Mouse (Mus musculus): ENCODE results near the gene Dlg2.

Gene Dlg2

DNA sequence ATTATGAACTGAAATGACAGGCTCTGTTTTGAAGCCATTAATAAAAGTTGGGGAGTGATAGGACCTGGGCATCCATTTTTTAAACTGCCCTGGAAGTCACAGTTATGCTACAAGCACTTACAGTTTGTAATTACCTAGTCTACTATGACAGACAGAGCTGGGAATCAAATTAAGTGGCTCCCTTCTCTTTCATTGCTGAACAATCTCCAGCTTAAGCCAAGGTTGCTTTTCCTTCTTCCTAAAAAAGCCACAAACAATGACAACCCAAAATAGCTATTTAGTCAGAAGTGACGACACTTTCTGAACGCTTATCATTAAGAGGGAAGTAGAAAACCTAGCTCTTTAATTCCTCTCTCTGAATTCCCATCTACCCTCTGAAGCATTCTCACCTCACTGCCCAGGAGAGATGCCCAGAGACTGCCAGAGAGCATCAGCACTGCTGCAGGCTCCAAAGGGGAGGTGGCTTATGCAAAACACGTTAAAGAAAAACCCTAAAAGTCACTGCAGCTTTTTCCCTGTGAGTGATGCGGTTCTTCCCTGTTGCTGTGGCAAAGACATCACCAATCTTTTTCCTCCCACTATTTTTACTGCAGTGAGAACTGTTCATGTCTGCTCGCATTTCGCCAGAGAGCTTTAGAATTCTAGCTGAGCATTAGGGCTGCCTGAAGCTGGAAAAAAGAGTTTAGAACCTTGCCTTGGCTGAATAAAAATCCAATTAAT lies 612.9 kb downstream of the Dlg2 start:
- no peak for DNase-seq (ENCODE audit: extremely low spot score, low spot score)

DNA sequence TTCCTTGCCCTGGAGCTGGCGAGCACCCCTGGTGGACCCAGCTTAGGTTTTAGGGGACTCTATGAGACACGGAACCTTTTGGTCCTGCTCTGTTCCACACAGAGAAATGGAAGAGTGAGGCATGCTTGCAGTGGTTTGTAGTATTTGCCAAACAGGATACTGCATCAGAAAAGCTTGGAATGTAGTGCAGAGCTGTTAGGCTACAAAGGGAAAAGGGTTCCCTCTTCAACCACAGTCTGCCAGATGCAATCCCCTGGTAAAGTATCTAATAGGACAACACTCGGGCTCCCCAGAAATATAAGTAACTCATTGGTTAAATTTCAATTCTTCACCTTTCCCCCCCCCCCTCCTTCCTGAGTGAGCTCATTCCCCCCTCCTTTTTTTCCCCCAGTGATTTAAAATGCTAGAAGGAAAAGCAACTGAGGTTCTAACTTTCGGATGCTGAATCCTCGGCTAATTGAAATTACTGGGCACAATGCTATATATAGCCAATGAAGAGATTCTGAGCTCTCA lies 613.9 kb downstream of the Dlg2 start:
- no peak for DNase-seq (ENCODE audit: extremely low spot score, low spot score)

DNA sequence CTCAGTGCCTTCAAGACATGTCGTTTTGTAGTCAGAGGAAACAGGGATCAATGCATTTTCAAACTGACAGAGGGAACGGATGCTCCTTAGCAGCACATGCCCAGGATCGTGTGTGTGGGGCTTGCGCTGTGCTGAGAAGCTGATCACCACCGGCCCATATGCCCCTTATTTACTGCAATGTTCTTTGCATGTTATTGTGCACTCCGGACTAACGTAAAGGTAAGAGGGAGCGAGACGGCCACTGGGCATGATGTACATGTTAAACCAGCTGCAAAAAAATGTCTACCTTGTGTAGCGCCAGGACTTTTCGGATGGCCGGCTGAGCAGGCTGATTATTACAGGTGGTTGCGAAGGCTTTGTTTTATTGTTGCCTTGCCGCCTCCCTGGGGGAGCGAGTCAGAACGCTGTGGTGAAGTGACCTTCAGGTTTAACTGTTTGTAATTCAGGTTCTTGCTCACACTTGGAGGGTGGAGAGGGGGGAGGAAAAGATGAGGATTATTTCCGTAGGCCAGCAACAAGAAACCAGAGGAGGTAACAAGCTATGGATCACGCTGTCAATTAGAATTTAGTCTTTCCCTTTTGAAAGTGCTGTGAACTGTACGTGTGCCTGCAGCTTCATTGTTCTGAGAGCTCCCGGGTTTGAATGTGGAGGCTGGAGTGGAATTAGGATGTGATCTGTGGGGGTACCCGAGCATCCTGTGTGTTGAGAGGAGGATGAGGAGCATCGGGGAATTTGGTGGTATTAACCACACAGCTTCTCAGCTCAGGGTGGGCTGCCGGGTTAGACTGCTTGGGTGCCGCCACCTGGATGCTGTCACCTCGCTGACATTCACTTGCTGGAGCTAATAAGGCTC lies 614.6 kb downstream of the Dlg2 start:
- DNase-seq (ENCODE audit: extremely low spot score, low spot score), result peak; percentile 16

DNA sequence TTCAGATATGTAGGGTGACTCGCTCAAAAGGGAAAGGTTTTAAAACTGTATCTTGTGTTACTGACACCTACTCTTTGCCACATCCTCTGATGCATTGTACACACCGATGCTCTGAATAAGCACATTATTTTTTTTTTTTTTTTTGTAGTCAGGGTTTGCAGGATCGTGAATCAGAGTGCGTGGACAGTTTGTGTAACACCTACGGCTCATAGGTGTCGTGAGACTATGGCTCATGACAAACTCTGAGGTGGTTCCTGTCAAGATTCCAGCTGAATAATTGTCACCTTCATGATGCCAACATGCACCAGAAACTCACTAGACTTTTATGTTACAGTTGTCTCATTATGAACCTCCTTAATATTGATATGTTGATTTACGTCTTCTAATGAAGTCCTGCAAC lies 620.0 kb downstream of the Dlg2 start:
- no peak for DNase-seq (ENCODE audit: extremely low spot score, low spot score)

DNA sequence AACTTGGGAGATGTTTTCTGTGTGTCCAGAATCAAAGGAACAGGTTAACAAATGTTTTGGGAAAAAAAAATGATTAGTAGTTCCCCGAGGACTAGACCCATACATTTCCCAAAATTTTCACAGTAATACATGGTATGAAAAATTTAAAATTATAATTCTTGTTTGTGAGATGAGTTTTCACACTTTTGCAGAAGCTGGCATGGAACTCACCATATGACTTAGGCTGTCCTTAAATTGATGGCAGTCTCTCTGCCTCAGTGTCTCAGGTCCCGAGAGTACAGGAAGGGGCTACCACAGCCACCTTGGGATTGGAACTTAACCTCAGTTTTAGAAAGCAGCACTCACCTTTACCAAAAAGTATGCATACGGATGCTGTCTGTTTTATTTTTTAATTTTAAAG lies 622.0 kb downstream of the Dlg2 start:
- no peak for DNase-seq (ENCODE audit: extremely low spot score, low spot score)

DNA sequence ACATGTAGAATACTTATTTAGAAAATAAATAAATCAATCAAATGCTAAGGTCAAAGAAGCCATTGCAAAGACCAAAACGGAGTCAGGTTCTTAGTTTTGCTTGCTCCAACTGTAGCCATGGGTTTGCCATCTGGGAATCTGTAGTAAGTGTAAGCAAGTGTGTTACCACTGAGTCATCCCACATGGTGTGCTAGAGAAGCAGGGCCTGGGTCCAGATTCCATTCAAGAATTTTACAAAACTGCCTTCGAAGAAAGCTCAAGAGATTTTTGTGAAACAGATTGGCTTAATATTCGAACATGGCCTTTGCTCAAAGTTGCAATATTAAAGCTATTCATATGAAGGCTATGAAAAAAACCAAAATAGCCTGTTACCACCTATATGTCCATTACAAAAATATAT lies 633.1 kb downstream of the Dlg2 start:
- DNase-seq (ENCODE audit: extremely low spot score, low spot score), result no peak

DNA sequence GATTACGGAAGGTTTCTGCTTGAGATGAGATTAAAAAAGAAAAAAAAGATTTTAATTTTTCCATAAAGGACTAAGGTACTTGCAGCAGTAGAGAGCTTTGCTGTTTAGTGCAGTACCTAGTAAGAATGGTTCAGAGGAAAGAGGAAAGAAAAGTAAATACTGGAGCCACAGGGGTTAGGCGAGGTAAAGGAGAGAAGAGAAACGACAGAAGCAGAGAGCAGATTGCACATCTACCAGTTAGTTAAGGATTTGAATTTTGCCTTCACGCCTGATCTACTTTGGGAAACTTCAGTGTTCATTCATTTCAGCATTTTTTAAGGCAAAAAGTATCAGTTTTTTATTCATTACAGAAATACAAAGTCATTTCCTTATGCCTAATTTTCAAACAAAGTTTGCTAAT lies 655.7 kb downstream of the Dlg2 start:
- DNase-seq (ENCODE audit: extremely low spot score, low spot score), result no peak

DNA sequence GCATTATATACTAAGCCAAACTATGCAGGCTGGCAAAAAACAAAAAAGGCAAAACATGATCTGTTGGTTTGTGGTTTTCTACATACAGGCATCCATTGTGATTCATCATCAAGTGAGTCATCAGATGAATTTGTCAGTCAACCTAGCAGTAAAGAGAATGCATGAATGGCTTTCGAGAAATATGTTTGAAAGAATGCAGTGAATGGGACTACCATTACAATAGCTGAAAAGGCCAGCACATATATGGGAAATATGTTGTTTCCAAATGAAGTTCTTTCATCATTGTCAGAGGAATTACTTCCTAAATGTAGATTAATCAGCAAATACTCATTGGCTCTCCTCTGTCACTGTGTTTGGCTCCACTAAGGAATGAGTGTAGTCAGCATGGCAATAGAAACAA lies 677.6 kb downstream of the Dlg2 start:
- no peak for DNase-seq (ENCODE audit: extremely low spot score, low spot score)

DNA sequence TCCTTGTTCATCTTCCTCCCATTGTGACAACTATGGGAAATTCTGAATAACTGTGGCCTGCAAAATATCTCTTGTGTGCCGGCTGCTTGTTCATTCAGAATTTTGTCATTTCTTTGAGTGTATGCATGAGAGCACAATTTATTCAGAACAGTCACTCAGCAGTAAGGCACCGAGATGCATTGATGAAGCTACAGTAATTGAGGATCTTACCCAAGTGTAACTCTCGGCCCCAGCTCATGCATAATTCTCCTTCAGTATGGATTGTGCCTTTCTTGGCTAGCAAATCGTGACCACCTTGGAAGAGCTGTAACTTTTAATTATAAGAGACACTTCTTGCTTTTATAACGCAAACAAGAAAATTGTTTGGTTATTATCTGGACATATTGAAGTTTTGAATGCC lies 682.7 kb downstream of the Dlg2 start:
- DNase-seq (ENCODE audit: extremely low spot score, low spot score), result no peak

DNA sequence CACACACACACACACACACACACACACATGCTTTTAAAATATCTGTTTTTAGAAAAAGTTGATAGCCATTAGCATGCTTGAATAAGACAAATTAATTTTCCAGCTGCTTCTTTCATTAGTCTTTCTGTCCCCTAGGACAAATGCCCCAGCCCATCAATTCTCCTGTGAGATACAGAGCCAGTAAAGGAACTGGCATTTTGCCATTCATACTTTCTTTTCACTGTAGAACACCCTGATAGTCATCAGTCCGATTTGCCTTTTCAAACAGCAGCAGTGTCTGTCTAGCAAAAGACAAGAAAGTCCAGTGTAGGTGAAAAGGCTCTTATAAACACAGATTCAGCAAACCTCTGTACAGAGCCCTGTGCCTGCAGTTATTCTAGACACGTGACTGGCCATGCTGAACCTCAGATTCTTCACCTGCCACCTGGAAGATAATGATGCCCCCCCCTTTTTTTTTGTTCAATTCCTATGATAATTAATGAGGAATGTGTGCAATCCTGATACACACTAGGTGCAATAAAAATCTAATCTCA lies 685.2 kb downstream of the Dlg2 start:
- no peak for DNase-seq (ENCODE audit: extremely low spot score, low spot score)

DNA sequence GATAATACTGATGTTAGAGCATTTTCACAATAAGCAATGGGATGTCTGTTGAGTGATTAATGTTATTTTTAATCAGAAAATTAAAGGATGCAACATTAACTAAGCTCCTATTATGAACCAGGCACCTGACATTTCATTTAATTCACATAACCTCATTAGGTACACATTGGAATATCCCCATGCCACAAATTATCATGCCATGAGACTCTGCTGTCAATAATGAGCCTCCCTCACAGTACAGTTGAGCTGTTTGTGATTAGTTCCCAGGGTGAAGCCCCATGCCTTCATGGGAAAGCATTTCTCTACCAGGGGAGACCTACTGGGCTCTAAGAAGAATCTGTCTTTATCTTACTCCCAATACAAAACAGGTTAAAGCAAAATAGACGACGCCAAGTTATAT lies 697.1 kb downstream of the Dlg2 start:
- no peak for DNase-seq (ENCODE audit: extremely low spot score, low spot score)

DNA sequence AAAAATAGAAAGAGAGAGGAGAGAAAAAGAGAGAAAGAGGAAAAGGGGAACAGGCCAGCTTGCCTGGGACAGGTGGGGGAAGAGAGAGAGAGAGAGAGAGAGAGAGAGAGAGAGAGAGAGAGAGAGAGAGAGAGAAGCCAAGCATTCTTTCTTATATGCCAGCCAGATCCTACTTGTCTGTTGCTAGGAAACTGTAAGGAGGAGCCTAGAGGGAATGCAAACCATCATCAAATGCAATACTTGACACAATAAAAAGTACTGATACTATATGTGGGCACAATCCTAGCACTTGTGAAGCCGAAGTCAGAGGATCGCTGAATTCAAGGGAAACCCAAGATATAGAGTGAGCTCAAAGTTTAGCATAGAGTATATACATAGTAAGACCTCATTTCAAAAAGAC lies 711.7 kb downstream of the Dlg2 start:
- DNase-seq (ENCODE audit: extremely low spot score, low spot score), result no peak

DNA sequence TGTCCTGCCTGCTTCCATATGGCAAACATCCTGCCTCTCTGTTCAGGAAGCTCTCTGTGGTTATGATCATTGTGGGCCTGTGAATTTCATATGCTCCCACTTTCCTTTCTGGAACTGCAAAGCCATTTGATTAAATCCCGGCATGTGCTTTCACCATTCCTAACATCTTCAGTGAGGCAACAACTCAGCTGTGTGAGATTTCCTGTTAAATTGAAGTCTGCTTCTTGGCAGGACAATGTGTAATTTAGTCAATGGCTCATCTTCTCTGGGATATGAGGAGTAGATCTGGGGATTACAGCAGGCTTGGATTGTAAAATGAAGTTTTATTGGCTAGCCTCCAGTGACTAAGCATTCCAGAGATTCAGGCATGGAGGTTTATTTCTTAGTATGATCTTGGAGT lies 722.9 kb downstream of the Dlg2 start:
- no peak for DNase-seq (ENCODE audit: extremely low spot score, low spot score)

DNA sequence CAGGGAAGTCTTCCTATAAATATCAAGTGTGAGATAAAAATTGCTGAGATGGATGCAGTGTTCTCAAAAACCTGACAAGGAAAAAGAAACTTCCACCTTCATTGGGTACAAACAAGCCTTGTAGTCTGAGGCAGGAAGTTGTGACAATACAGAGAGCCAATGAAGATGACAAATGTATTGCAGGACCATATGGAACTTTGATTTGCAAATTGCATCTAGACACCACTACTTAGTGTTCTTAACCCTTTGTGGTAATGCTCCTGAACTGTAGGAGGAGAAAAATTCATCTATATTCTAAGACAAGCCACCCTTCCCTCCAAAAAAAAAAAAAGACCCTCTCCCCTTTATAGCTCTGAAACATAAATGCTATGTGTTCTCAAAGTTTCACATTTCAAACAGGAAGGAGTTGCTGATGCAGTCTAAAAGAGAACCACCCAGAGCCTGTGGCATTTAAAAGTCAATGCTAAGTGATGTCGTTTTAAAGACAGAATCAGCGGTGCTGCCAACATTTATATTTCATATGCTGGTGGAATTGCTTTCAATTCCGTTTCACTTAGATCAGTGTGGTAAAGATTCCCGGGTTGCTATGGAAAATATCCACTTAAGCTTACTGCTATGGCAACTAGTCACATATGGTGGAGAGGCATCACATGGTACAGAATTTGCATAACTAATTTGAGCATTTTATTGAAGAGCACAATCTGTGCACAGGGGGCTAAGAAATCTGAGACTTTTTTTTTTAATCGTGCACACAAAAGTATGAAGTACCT lies 731.8 kb downstream of the Dlg2 start:
- DNase-seq (ENCODE audit: extremely low spot score, low spot score), result no peak

DNA sequence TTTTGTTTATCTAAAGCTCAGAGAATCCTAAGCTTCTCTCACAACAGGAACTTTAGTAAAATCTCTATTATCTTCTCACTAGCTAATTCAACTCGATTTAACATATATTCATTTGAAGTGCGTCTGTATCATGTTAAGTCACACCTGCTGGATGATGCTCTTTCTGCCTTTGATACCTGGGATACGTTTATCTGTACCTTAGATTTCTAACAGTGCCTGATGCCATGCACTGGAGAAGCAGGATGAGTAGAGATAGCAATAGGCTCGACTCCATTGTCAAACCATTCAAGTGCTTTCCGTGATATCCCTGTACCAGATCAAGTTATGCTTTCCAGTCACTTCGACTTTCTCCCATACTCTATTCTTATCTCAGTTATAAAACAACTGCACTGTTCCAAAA lies 732.5 kb downstream of the Dlg2 start:
- DNase-seq (ENCODE audit: extremely low spot score, low spot score), result no peak

DNA sequence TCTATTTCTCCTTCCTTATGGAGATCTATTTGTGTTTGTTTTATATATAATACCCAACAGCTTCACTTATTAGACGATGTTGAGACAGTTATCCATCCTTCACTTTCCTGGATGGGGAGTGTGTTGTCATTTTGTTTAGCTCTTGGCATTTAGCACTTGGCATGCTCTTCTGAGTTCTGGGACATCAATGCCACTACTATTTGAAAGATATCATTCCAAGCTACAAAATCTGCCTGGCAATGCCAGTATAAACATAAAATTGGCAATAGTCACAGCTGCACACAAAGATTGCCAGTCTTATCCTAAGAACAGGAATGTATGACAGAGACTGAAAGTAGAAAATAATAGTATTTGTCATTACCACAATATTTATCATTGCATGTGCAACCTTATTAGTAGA lies 735.8 kb downstream of the Dlg2 start:
- no peak for DNase-seq (ENCODE audit: extremely low spot score, low spot score)

DNA sequence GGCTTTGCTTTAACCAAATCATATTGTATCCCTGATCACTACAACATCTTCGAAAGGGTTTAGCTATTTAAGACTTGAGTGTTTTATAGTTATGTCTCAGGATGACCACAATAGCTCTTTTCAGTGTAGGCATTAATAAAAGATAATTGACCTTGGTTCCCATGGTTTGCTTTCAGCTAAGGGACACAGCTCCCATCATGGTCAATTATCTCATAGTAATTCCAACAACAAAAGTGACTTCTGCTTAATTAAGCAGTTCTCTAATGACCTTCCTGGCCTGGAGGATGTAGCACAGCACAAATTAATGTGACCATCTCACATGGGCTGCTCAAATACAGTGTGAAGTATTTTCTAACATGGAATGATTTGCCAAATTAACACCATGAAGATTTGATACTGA lies 738.4 kb downstream of the Dlg2 start:
- no peak for DNase-seq (ENCODE audit: extremely low spot score, low spot score)

DNA sequence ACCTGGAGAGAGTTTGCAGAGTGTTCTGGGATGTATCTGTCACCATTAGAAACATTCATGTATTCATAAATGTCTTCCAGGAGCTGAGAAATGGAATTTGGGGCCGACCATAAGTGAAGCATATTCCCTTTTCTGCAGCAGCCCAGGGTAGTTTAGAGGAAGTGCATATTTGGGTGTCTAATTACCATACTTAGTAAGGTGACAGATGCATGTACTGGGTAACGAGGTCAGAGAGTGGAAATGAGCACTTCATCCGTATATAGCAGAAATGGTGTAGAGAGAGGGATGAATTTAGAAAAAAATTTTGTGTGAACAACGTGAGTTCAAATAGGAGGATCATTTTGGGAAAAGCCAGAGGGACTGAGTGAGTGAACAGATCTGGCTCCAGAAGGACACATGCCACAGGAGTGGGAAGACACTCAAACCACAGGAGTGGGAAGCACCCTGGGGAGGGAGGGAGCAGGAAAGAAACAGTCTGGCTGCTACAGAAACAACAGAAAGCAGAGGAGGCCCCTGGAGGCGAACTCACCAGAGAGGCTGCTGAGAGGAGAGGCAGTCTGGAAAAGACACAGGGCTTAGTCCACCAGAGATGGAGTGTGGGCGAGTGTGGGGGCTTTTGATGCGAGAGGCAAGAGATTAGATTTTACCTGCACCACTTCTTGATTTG lies 742.0 kb downstream of the Dlg2 start:
- no peak for DNase-seq (ENCODE audit: extremely low spot score, low spot score)

DNA sequence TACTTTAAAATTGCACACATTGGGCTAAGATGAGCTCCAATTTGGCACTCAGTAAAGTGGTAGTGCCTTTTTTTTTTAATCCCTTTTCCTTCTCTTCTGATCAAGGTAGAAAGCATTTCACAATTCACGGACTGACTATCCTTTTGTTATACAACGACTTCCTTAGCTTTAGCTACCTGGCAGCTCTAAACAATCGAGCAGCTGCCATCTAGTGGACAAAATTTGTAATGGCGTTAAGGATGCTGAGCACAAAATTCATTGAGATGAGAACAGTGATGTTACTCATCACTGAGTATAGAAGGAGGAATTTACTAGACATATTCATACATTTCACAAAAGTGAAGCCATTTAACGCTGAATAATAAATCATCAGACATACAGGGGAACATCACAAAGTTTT lies 750.0 kb downstream of the Dlg2 start:
- peak; percentile 25 for DNase-seq (ENCODE audit: extremely low spot score, low spot score)

DNA sequence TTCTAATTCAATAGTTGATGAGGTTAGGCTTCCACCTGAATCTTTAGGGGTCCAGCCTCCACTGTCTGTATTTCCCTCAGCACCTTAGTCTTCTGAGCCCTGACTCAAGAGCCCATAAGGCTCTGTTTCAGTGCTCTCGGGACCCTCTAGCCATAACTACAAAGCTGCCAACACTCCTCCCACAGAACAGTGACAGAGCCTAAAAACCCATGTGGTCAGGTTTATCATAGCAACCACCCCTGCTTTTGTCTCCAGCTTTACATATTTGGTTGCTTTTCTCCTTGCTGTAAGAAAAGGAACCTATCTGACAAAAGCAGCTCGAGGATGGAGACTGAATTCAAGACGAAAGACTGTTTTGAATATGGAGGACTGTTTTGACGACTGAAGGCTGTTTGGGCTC lies 765.2 kb downstream of the Dlg2 start:
- no peak for DNase-seq (ENCODE audit: extremely low spot score, low spot score)

DNA sequence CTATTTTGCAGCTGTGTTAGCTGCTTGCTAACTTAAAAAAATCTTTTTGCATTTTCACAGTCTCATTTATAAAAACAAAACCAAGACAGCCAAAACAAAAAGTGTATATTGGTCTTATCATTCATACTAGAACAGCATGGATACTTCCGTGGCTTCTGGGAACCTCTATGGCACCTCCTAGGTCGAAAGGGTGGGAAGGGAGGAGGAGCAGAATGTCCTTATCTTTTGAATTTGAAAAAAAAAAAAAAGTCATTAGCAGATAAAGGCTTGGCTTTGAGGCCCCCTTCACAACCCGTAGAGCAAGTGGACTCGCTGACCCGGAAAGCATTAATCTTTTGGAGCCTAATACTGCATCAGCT lies 785.2 kb downstream of the Dlg2 start:
- no peak for DNase-seq (ENCODE audit: extremely low spot score, low spot score)

All from neural tube, embryonic 10.5 days (tissue).